Mouse (Mus musculus) cerebellum, adult 2 months (tissue): ENCODE results near the gene Msi2.

Source experiments
- CTCF ChIP-seq: fragments of 200-500 bp; IDR thresholded peaks from 2 replicates; pipeline ENCODE4 v1.5.1; 2011; ENCODE audit warnings: low read depth, mild to moderate bottlenecking, control low read depth, low read length, moderate library complexity, borderline replicate concordance; ENCODE audit not compliant: insufficient read depth
- POLR2A ChIP-seq: fragments of 200-500 bp; IDR thresholded peaks from 2 replicates; pipeline ENCODE4 v1.6.1; 2011; ENCODE audit warnings: low read length, control low read depth, borderline replicate concordance; ENCODE audit not compliant: insufficient read depth

- TF ChIP-seq CTCF (no peak), POLR2A (no peak)
Measured at GRCm38 (mm10) chr11:88583259-88583833, 135.0 kb downstream of the Msi2 start.
